Mouse (Mus musculus) lung, adult 10 weeks (tissue): ENCODE data around the gene Taz. TPM values are rescaled to one million over a fixed set of nuclear protein-coding genes. Genes with fewer than 3 reads are reported as not detected.

ENCODE experiments used
- polyA plus RNA-seq: library from polyadenylated mRNA; stranded (reverse); fragments of 350-450 nt; fragmentation: Illumina TruSeq; extraction: RNeasy Lipid Tissue Mini Kit (QIAGEN cat#74804); gene quantifications from one replicate; pipeline ENCODE4 v1.2.3, GENCODE M21; 2014; ENCODE audit warnings: low read depth, low replicate concordance; ENCODE audit not compliant: insufficient read depth

Gene Taz
- polyA plus RNA-seq: 54.8 TPM

GRCm38 (mm10) chrX:74281732-74282394 is at the start of gene Taz, which contains the start of gene Dnase1l1:
Gene Taz (plus strand): TSS chrX:74281912.
Gene Dnase1l1 (minus strand): TSS chrX:74282337.

GRCm38 (mm10) chrX:74249615-74250014 is 32.1 kb upstream of the Taz start, which contains the start of gene Flna:
Gene Flna (minus strand): TSS chrX:74249820.

GRCm38 (mm10) chrX:74254153-74254887 is 27.4 kb upstream of the Taz start, which contains the start of gene Emd:
Gene Emd (plus strand): TSS chrX:74254687.

GRCm38 (mm10) chrX:74270062-74270901 is 11.4 kb upstream of the Taz start, which contains the start of gene Rpl10:
Gene Rpl10 (plus strand): TSS chrX:74270812.

GRCm38 (mm10) chrX:74296538-74297448 is 15.1 kb downstream of the Taz start, which contains the start of gene Atp6ap1:
Gene Atp6ap1 (plus strand): TSS chrX:74297097.

GRCm38 (mm10) chrX:74304867-74305700 is 23.4 kb downstream of the Taz start, which contains the start of gene Gdi1:
Gene Gdi1 (plus strand): TSS chrX:74304998.

GRCm38 (mm10) chrX:74312540-74313464 is 31.1 kb downstream of the Taz start, which contains the start of gene Fam50a:
Gene Fam50a (plus strand): TSS chrX:74313033.

GRCm38 (mm10) chrX:74328725-74329161 is 47.0 kb downstream of the Taz start, which contains the start of gene Plxna3:
Gene Plxna3 (plus strand): TSS chrX:74329066.

Other genes with a start within 250 kb of the Taz start
- not detected for gene Opn1mw, start 154.4 kb upstream of the Taz start, polyA plus RNA-seq
- gene Mecp2, start 146.5 kb upstream of the Taz start, polyA plus RNA-seq: 9.3 TPM
- not detected for gene Tex28, start 114.1 kb upstream of the Taz start, polyA plus RNA-seq
- 0.09 TPM for gene Tktl1, start 104.7 kb upstream of the Taz start, polyA plus RNA-seq
- 210 TPM for gene Flna, start 32.1 kb upstream of the Taz start, polyA plus RNA-seq
- 61.8 TPM for gene Emd, start 27.2 kb upstream of the Taz start, polyA plus RNA-seq
- 1,975 TPM for gene Rpl10, start 11.1 kb upstream of the Taz start, polyA plus RNA-seq
- 29.0 TPM for gene Dnase1l1, start 425 bp downstream of the Taz start, polyA plus RNA-seq
- 155 TPM for gene Atp6ap1, start 15.2 kb downstream of the Taz start, polyA plus RNA-seq
- 80.2 TPM for gene Gdi1, start 23.1 kb downstream of the Taz start, polyA plus RNA-seq
- gene Fam50a, start 31.1 kb downstream of the Taz start, polyA plus RNA-seq: 41.4 TPM
- 1.3 TPM for gene Plxna3, start 47.2 kb downstream of the Taz start, polyA plus RNA-seq
- 52.2 TPM for gene Lage3, start 71.7 kb downstream of the Taz start, polyA plus RNA-seq
- 26.9 TPM for gene Ubl4a, start 91.3 kb downstream of the Taz start, polyA plus RNA-seq
- 8.8 TPM for gene Slc10a3, start 91.4 kb downstream of the Taz start, polyA plus RNA-seq
- gene Fam3a, start 111.4 kb downstream of the Taz start, polyA plus RNA-seq: 24.6 TPM
- 11.7 TPM for gene Ikbkg, start 111.4 kb downstream of the Taz start, polyA plus RNA-seq
- 20.4 TPM for gene G6pdx, start 147.3 kb downstream of the Taz start, polyA plus RNA-seq
- gene Gm6880, start 199.5 kb downstream of the Taz start, polyA plus RNA-seq: not detected